ENCODE assay signal across 17 mouse cellular contexts in genomic region chr5:129947528-129948033, GRCm38 (mm10). TPM values are rescaled to one million over a fixed set of nuclear protein-coding genes. Genes with fewer than 3 reads are reported as not detected.
A peak's percentile ranks its signal among the peaks of the same experiment; 100 is the strongest.
DNase-seq lines count a peak whose midpoint lies in the region; ATAC-seq lines count a peak whose summit lies in the region.
"Had no signal": no experiment of that assay in that cellular context is flagged by ENCODE, and none has a peak within 500 bp of the region (broad histone marks: within the 10 kb centered on the region; RNA-seq: fewer than 3 reads in every experiment).

No protein-coding gene starts in this region.

- no peak for ATAC-seq in liver, embryonic 13.5 days (ENCODE audit: low read depth)
- ATAC-seq in granulocyte monocyte progenitor cell, adult 5-6 weeks (replicated peaks; ENCODE audit: poor library complexity, severe bottlenecking), result peak; percentile 61
- peak; percentile 40; the same call in 1 of the 2 replicates for ATAC-seq in megakaryocyte, adult 5-6 weeks (ENCODE audit: poor library complexity, severe bottlenecking)
- ATAC-seq: forebrain, embryonic 16.5 days had no signal

- H3K4me1 ChIP-seq in liver, embryonic 13.5 days (replicated peaks), result peaks cover 57% of the 10 kb centered on the region

- no peak for DNase-seq in liver, embryonic 13.5 days
- DNase-seq in liver, result no peak
- no peak for DNase-seq in adrenal gland, postnatal 4 days (ENCODE audit: low spot score in 2 of 2)
- DNase-seq in thymus, postnatal 14 days, result no peak
- DNase-seq in cerebellum, postnatal 10 days, result no peak
- DNase-seq: adrenal gland, postnatal 10 days; cerebellum, adult 11-12 months; cerebellum, adult 9-11 months; gastrocnemius, postnatal 10 days; heart, postnatal 36 days had no signal

- H3K4me2 ChIP-seq in liver, embryonic 13.5 days, result no peak overlapping the region
- H3K4me2 ChIP-seq: embryonic facial prominence, embryonic 13.5 days; forebrain, embryonic 12.5 days; heart, embryonic 12.5 days; hindbrain, embryonic 15.5 days had no signal

- no peaks in the 10 kb centered on the region for H3K9me3 ChIP-seq in liver, embryonic 13.5 days (replicated peaks)
- H3K9me3 ChIP-seq: embryonic facial prominence, embryonic 13.5 days; forebrain, embryonic 12.5 days; heart, embryonic 12.5 days; hindbrain, embryonic 15.5 days had no signal

- peaks cover 24% of the 10 kb centered on the region for H3K36me3 ChIP-seq in liver, embryonic 13.5 days
- H3K36me3 ChIP-seq: hindbrain, embryonic 15.5 days had no signal

- H3K27ac ChIP-seq in liver, embryonic 13.5 days, result peak overlapping the region; percentile 43; the same call in 1 of the 2 replicates
- H3K27ac ChIP-seq: embryonic facial prominence, embryonic 13.5 days; forebrain, embryonic 12.5 days; hindbrain, embryonic 15.5 days had no signal

- 67% methylated on average over 2 of the region's 2 CpGs for WGBS in liver, embryonic 13.5 days (ENCODE audit: insufficient replicate concordance)

- H3K27me3 ChIP-seq in liver, embryonic 13.5 days, result no peaks in the 10 kb centered on the region
- H3K27me3 ChIP-seq: embryonic facial prominence, embryonic 13.5 days; forebrain, embryonic 12.5 days; heart, embryonic 12.5 days; hindbrain, embryonic 15.5 days had no signal

- H3K9ac ChIP-seq in liver, embryonic 13.5 days, result no peak overlapping the region; the same call in 1 of the 2 replicates
- H3K9ac ChIP-seq: embryonic facial prominence, embryonic 13.5 days; forebrain, embryonic 12.5 days; heart, embryonic 12.5 days; hindbrain, embryonic 15.5 days had no signal

- no peak overlapping the region for H3K4me3 ChIP-seq in liver, embryonic 13.5 days (replicated peaks)
- H3K4me3 ChIP-seq: embryonic facial prominence, embryonic 13.5 days; forebrain, embryonic 12.5 days; heart, embryonic 12.5 days; hindbrain, embryonic 15.5 days had no signal

RNA-seq across cellular contexts. Expression of gene Vkorc1l1, which starts 5.8 kb away (rescaled TPM):
- 22.9 and 29.4 TPM in 2 replicates for polyA plus RNA-seq in liver, embryonic 13.5 days (2015; fragmentation: Nextera tagmentation; extraction: Ambion mirVana)
- total RNA-seq in granulocyte monocyte progenitor cell, adult 5-6 weeks (2014; fragmentation: Nextera tagmentation), result 36.6 and 44.6 TPM in 2 replicates
- 26.7 and 39.9 TPM in 2 replicates for total RNA-seq in granulocyte monocyte progenitor cell, adult 5-6 weeks (2017)
- total RNA-seq in megakaryocyte, adult 5-6 weeks (2015), result 34.7 and 39.4 TPM in 2 replicates
- total RNA-seq in megakaryocyte, adult 5-6 weeks (2017), result 17.9 and 18.6 TPM in 2 replicates
- 10 to 100 TPM; 28.0 to 31.6 TPM for total RNA-seq in adrenal gland, postnatal 4 days (2021)

RNA-seq across cellular contexts. Expression of gene Nupr1l, which starts 39.2 kb away (rescaled TPM):
- polyA plus RNA-seq in liver, embryonic 13.5 days (2015; fragmentation: Nextera tagmentation; extraction: Ambion mirVana), result 0.31 and 1.0 TPM in 2 replicates
- 0.21 and 1.5 TPM in 2 replicates for total RNA-seq in granulocyte monocyte progenitor cell, adult 5-6 weeks (2014; fragmentation: Nextera tagmentation)
- total RNA-seq in granulocyte monocyte progenitor cell, adult 5-6 weeks (2017), result 0.34 and 0.72 TPM in 2 replicates
- total RNA-seq in megakaryocyte, adult 5-6 weeks (2015), result 0.71 and 2.9 TPM in 2 replicates
- total RNA-seq in megakaryocyte, adult 5-6 weeks (2017), result 0.66 and 2.1 TPM in 2 replicates
- 1 to 10 TPM; 4.8 to 5.5 TPM for total RNA-seq in adrenal gland, postnatal 4 days (2021)

RNA-seq across cellular contexts. Expression of gene Phkg1, which starts 49.2 kb away (rescaled TPM):
- 0.18 and 0.22 TPM in 2 replicates for polyA plus RNA-seq in liver, embryonic 13.5 days (2015; fragmentation: Nextera tagmentation; extraction: Ambion mirVana)
- total RNA-seq in granulocyte monocyte progenitor cell, adult 5-6 weeks (2014; fragmentation: Nextera tagmentation), result 0.36 TPM in 1 of 2 replicates, not detected in the other
- 0.98 and 1.5 TPM in 2 replicates for total RNA-seq in granulocyte monocyte progenitor cell, adult 5-6 weeks (2017)
- total RNA-seq in megakaryocyte, adult 5-6 weeks (2015), result not detected in 2 replicates
- 0.41 TPM in 1 of 2 replicates, not detected in the other for total RNA-seq in megakaryocyte, adult 5-6 weeks (2017)
- 1 to 10 TPM; 3.7 to 4.2 TPM for total RNA-seq in adrenal gland, postnatal 4 days (2021)

RNA-seq across cellular contexts. Expression of gene Zbed5, which starts 52.1 kb away (rescaled TPM):
- 1.00 and 1.1 TPM in 2 replicates for polyA plus RNA-seq in liver, embryonic 13.5 days (2015; fragmentation: Nextera tagmentation; extraction: Ambion mirVana)
- total RNA-seq in granulocyte monocyte progenitor cell, adult 5-6 weeks (2014; fragmentation: Nextera tagmentation), result 1.2 and 3.1 TPM in 2 replicates
- 1.9 and 4.2 TPM in 2 replicates for total RNA-seq in granulocyte monocyte progenitor cell, adult 5-6 weeks (2017)
- 0.07 TPM in 1 of 2 replicates, not detected in the other for total RNA-seq in megakaryocyte, adult 5-6 weeks (2015)
- not detected in 2 replicates for total RNA-seq in megakaryocyte, adult 5-6 weeks (2017)
- total RNA-seq in adrenal gland, postnatal 4 days (2021), result 1 to 10 TPM; 2.9 to 3.1 TPM

RNA-seq across cellular contexts. Expression of gene Gusb, which starts 55.3 kb away (rescaled TPM):
- 42.0 and 47.9 TPM in 2 replicates for polyA plus RNA-seq in liver, embryonic 13.5 days (2015; fragmentation: Nextera tagmentation; extraction: Ambion mirVana)
- total RNA-seq in granulocyte monocyte progenitor cell, adult 5-6 weeks (2014; fragmentation: Nextera tagmentation), result 119 and 163 TPM in 2 replicates
- 91.6 and 103 TPM in 2 replicates for total RNA-seq in granulocyte monocyte progenitor cell, adult 5-6 weeks (2017)
- 101 and 111 TPM in 2 replicates for total RNA-seq in megakaryocyte, adult 5-6 weeks (2015)
- total RNA-seq in megakaryocyte, adult 5-6 weeks (2017), result 63.9 and 70.8 TPM in 2 replicates
- total RNA-seq in adrenal gland, postnatal 4 days (2021), result 10 to 100 TPM; 61.0 to 61.5 TPM
